Mouse (Mus musculus) thymus, postnatal 10 days (tissue): ENCODE measurements around the gene Asf1b.
"Not testable (repeated sequence)": the region's sequence is repeated elsewhere in the genome, so short reads cannot be mapped to it uniquely, and the experiment has no call there.

Experiments
- DNase-seq, 2 experiments: peaks; one replicate each; pipeline ENCODE4 v3.0.0; 2021; ENCODE audit warnings: low spot score in 2 of 2

Gene Asf1b

DNA sequence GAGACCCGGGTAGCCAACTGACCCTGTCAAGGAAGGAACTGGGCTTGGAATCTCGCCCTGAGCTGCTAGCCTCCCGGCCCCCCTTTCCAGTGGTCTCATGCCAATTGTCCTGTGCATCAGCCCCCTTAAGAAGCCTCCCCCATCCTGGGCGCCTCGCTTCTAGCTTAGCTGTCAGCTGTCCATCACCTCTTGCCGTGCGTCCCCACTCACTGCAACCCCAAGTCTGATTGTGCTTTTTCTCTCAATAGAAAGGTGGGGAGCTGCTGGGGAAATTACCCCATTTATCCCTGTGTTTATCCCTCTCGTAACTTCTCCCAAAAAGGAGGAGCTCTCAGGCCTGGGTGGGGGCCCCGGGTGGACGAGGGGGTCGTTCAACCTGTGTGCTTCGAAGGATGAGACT, 40.7 kb downstream of the Asf1b start:
- no peak for DNase-seq

DNA sequence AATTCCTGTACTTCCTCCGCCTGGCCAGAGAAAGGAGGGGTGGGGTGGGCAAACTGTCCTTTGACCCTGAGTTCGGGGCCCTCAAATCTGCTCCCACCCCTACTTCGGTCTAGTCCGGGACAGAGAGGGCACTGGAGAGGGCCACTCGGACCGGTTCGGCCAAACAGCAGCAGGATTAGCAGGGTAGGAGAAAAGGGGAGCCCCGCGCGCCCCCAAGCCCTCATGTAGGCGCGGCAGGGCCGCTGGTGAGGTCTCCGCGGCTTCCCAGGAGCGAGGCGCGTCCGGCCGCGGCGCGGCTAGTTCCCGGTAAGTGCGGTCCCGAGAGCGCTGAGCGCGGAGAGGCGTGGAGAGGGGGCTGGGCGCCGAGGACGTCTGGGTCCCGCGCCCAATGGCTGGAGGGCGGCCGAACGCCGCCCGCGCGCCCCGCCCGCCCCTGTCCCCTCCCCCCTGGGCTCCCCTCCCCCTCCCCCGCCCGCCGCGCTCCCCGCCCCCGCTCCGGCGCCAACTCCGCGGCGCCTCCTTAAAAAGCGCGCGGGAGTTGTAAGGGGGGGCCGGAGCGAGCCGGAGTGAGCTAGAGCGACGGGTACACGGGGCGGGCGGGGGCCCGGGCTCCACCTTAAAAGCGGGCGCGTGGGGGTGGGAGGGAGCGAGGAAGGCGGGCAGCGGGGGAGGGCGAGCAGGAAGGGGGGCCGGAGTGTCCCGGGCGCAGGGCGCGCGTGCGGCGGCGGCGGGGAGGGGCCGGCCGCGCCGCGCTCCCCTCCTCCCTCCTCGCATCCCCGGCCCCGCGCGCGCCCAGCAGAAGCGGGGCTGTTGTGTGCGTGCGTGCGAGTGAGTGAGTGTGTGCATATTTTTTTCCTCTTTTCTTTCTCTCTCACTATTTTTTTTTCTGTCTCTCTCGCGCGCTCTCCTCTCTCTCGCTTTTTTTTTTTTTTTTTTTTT, 41.5 kb downstream of the Asf1b start:
- peak; percentile 68 for DNase-seq

DNA sequence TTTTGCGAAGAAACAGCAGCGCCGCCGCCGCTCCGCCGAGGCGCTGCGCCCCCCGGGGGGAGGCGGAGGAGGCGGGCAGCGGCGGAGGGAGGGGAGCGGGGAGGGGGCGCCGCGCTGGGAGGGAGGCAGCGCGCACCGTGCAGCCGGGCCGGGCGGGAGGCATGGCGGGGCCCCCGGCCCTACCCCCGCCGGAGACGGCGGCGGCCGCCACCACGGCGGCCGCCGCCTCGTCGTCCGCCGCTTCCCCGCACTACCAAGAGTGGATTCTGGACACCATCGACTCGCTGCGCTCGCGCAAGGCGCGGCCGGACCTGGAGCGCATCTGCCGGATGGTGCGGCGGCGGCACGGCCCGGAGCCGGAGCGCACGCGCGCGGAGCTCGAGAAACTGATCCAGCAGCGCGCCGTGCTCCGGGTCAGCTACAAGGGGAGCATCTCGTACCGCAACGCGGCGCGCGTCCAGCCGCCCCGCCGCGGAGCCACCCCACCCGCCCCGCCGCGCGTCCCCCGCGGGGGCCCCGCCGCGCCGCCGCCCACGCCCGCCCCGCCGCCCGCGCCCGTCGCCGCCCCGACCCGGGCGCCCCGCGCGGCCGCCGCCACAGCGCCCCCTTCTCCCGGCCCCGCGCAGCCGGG, 42.3 kb downstream of the Asf1b start, which contains the start of gene Samd1:
Gene Samd1 (plus strand): TSS at position 162 of the 631 bp plus-strand sequence.
- DNase-seq = peak in 1 of 2 experiments; percentile 57

DNA sequence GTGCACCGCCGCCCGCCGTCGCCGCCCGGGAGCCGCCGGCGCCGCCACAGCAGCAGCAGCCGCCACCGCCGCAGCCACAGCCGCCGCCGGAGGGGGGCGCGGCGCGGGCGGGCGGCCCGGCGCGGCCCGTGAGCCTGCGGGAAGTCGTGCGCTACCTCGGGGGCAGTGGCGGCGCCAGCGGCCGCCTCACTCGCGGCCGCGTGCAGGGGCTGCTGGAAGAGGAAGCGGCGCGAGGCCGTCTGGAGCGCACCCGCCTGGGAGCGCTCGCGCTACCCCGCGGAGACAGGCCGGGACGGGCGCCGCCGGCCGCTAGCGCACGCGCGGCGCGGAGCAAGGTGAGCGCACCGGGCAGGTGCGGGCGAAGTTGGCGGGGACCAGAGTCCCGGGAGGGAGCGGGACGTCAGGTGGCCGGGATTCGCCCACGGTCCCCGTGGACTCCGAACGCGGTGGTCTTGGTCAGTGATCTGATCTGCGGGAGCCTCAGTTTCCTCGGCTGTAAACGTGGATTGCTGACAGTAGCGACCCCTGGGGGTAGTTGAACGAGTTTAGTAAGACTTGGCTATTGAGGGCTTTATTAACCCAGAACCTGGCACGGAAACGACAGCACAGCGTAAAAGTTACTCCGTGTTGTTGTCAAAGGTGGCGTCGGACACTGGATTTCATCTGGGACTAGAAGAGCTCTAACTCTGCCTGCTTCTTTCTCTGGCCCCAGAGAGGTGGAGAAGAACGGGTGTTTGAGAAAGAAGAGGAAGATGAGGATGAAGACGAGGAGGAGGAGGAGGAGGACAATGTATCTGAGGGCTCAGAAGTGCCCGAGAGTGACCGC, 43.1 kb downstream of the Asf1b start:
- DNase-seq = peak; percentile 60 to 75

DNA sequence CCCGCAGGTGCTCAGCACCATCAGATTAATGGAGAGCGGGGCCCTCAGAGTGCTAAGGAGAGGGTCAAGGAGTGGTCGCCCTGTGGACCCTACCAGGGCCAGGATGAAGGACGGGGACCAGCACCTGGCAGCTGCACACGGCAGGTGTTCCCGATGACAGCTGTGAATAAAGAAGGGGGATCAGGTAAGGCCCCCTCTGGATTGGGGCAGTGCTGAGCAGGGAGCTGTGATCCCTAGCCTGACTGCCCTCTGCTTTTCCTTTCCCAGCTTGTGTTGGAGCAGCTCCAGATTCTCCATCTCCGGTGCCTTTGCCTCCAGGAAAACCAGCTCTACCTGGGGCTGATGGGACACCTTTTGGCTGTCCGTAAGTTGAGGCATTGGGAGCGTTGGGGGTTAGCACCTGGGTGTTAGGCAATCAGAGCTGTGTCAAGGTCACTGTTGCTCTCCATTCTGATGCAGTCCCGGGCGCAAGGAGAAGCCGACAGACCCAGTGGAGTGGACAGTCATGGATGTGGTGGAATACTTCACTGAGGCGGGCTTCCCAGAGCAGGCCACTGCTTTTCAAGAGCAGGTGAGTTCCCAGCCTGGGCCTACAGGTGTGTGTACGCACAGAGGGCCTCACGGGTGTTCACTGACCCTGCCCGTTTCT, 43.9 kb downstream of the Asf1b start:
- no peak for DNase-seq

DNA sequence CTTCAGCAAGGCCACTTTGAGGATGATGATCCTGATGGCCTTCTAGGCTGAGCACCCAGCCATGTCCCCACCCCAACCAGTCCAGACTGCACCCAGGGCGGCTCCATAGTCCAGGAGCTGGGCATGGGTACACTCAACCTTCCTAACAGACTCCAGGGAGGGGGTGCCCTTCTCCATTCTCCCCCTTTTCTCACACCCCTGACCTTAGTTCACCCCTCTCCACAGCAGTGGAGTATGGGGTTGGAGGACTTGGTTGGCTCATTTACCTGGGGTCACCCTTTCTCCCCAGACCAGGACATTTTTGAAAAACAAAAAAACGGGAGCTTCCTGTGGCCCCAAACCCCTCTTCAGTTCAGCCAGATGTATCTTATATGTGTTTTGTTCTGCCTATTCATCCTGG, 44.5 kb downstream of the Asf1b start:
- DNase-seq = no peak

DNA sequence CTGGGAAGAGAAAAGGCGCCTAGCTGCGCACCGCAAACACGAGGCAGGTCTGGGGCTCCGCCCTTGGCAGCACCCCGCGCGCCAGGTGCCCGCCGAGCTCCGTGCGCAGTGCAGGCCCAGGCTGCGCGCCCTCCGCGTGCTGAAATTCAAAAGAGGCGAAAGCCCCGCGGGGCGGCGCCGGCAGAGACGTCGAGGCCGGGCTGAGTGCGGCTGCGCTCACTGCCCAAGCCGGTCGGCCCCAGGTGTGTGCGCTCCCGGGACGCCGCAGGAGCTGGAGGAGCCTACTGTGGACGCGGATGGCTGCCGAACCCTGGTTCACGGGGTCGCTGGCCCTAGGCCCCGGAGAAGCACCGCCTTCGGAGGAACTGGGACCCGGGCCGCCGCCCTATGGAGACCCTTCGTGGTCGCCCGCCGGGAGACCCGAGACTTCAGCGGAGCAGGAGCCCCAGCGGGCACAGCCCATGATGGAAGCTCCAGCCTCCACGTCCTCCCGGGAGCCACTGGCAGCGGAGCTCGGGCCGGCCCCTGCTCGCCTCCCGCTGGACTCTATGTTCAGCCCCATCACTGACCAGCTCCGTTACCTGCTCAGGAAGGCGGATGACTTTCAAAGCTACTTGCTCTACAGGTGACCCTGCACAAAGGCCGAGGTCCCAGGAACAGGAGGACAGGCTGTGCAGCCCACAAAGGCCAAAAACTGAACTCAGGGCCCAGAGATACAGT, 46.1 kb downstream of the Asf1b start, which contains the start of gene 1700067K01Rik:
Gene 1700067K01Rik (plus strand): TSS at position 222 of the 720 bp plus-strand sequence.
- no peak for DNase-seq

DNA sequence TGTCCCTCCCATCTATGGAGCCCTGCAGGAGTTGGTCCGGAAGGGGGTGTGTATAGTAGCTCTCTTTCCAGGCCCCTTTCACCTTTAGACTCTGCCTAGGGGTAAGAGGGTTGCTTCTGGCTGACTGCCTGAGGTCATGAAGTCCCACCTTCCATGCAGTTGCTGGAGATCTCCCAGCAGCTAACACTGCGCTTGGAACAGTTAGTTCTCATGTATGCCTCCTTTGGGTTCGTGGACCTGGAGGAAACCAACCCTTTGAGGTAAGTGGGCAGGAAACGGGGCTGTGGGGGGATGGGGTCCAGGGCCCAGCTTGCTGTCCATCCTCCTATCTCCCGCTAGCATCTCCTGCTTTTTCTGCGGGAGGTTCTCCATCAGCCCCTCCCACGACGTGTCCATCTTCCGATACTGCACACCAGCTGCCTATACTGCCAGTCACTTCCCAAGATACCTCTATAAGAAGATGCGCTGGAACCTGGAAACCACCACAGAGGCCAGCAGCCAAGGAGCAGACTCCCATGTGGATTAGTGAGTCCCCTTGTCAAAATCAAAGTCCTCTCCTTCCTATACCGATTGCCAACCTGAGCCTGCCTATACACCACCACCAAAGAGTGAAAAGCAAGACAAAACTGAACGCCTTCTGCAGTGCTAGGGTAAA, 47.8 kb downstream of the Asf1b start:
- no peak for DNase-seq

DNA sequence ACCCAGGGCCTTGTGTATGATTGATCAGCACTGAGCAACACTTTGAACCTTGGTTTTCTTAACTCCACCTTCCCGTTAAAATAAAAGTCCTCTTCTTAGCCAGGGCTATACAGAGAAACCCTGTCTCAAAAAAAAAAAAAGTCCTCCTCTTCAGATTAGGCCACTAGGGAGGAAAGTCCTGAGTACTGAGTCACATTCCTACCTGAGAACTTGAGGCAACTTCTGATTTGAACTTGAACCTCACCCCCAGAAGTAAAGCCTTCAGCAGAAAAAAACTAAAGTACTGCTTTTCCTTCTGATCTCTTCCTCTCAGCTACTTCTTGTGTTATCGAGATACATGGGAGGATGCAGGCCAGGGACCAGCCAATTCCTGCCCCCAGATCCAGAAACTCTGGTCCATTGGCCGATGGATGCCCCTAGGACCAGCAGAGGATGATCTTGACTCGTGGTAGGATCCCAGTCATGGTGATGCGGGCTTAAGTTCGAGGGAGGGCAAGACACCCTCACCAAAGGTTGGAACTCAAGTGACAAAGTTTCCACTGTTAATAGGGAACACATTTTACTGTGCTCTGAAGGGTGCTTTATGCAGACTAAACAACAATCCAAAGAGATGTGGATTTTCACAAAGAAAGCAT, 48.4 kb downstream of the Asf1b start:
- no peak for DNase-seq

DNA sequence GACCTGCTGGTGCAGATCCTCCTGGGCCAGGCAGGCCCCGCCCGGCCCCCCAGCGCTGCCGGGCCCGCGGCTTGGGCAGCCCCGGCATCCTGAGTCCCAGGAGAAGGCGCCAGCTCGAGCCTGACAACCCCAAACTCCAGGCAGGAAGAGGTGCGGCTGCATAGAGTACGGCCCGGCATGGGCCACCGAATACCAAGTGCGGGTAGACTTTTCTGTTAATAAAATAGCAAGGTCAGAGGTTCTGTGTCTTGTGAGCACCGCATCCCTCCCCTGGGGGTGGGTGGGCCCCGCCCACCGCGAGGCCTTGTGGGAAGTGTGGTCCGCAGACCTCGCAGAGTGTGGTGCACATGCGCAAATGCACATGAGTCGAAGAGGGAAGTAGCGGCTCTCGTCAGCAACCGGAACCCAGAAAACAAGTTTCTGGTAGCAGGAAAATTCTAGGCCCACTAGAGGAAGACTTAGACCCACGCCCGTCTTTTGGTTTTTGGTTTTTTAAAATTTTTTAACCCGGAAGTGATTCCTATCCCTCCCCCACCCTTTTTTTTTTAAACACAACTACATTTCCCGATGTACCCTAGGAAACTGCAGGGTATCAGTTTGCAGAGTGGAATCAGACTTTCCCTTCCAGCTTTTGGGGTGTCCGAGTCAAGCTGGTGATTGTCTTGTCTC, 49.4 kb downstream of the Asf1b start:
- DNase-seq = peak; percentile 93

DNA sequence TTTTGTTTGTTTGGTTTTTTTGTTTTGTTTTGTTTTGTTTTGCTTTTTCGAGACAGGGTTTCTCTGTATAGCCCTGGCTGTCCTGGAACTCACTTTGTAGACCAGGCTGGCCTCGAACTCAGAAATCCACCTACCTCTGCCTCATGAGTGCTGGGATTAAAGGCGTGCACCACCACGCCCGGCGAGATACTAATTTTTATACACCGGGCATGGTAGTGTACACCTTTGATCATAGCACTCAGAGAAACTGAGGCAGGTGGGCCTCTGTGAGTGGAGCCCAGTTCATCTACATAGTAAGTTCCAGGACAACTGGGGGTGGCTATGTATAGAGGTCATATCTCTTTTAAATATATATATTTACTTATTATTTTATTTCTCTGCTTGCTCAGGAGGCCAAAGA, 50.2 kb downstream of the Asf1b start:
- not testable (repeated sequence) for DNase-seq

DNA sequence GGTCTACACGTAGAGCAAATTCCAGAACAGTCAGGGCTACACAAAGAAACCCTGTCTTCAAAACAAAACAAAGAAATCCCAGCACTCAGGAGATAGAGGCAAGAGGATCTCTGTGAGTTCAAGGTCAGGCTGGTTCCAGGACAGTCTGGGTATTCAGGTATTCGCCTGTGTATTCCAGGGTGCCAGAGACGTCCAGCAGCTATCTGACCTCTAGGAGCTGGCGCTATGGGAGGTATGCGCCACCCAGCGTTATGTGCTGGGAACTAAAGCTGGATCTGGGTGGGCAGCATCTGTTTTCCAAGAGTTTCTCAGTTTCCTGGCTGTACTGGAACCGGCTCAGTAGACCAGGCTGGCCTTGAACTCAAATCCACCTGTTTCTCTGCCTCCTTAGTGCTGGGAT, 53.1 kb downstream of the Asf1b start:
- DNase-seq = no peak

DNA sequence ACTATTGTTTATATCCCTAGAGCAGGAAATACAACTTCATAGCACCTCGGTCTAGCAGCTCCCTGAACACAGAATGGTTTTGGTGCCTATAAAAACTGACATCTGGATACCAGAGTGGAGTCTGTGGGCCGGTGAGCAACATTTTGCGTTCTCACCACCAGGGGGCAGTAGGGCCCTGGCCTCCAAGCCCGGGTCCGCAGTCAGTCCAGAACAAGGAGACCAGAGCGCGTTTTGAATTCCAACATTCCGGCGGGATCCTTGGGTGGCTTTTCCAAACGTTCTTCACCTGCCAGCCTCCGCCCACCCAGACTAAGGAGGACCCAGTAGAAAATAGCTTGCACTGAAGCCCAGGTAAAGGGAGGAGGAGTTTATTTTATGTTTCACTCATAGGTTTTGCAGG, 54.6 kb downstream of the Asf1b start:
- peak; percentile 57 to 84 for DNase-seq

DNA sequence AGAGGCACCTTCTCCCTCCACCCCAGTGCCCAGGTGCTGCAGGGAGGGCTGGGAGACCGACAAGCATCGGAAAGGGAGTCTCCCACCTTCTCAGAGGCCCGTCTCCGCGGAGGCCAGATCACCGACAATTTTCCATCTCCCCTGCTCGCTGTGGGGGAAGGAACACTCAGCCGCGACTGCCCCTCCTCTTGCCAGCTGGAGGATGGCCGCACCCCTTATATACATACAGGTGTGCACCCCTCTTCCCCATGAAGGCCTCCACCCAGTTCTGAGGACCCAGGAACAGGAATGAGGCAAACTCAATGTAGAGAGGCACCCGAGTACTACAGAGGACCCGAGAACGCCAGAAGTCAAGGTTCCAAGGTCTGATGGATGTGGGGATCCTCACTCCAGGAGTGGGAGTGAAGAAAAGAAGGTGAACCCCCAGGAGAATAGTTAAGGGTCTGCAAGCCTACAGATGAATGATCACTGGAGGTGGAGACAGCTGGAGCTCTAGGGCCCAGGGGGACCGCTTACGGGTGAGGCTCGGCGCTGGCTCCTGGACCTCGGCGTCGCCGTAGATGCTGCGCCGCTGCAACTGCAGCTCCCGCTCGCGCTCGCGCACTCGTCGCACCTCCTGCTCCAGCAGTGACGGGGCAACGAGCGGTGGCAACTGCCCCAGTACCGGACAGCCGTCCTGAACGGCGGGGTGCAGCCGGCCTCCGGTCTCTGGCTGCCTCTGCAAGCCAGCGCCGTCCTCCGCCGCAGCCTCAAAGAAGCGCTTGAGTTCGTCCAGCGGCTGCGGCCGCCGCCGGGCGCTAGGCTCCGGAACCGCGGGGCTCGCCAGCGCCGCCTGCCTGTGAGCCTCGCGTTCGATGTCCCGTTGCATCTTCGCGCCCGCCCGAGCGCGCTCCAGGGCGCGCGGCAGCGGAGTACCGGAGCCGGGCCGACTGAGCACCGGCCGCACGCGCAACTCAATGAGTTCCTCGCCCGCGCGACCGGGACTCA, 55.6 kb downstream of the Asf1b start:
- DNase-seq = peak; percentile 20 to 71

DNA sequence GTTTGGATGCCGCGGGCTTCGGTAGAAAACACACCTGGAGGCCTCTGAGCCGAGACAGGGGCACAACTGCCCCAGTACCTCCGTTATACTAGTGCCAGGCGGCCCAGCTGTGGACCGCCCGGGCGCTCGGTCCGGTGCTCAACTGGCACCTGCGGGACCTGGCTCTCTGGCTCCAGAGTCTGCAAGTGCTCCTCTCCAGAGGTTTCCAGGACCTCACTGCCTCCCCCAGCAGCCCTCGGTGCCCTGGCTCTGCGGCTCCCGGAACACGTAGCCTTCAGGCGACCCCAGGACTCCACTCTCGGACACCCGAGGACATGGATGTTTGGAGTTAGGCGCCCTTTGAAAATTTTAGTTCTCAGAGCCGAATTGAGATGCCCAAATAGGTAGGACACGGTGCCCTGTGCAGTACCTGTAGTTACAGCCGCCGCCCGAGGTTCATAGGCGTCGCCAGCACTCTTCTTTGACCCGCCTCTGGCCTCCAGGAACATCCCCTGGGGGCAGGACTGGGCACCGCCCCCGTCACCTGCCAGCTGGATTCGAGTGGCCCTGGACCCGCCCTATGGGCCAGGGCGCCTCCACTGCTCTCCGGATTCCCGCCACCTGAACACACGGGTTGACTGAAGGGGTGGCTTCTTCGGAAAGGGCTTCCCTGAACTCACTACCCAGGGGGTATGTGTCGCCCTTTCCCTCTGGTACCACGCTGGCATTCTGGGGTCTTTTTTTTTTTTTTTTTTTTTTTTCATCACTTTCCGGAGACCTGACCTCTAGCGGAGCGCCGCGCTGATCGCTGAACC, 56.6 kb downstream of the Asf1b start, which contains the start of gene 2210011C24Rik:
Gene 2210011C24Rik (minus strand): TSS at position 467 of the 794 bp plus-strand sequence.
- DNase-seq = no peak

DNA sequence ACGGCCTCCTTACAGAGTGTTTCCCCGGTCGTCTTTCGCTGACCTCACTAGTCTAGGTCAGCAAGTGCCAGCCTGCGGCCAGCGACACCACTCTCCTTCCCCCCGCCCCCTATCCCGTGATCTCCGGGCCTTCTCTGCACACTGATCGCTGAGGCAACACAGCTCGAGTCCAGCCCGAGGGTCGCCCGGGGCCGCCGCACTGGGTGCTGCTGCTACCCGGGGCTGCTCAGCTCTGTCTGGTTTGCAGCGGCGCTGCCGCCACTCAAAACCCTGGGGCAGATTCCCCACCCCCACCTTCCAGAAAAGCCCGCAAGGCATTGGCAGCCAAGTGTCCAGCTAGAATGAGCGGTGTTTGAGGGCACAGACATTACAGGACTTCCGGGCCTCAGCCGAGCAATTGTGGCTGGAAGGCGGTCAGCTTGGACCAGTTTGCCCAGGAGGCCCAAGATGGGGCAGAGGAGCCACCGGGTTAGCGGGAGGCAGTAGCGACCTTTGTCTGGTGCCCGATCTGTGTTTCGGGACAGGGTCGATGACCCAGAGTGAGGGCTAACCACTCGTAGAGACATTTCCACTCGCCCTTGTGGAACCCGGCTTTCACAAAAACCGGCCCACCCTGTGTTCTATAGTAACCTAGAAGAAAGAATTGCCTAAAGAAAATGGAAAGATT, 57.3 kb downstream of the Asf1b start:
- DNase-seq = no peak

DNA sequence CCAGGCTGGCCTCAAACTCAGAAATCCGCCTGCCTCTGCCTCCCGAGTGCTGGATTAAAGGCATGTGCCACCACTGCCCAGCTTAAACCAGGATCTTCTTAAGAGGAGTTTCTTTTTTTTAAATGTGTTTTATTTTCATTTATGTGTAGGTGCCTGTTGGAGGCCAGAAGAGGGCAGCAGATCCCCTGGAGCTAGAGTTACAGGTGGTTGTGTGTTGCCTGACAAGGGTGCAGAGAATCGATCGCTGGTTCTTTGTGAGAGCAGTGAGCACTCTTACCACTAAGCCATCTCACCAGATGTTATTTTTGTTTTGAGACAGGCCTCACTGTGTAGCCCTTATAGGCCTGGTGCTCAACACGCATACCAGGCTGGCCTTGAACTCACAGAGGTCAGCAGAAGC, 60.5 kb downstream of the Asf1b start:
- DNase-seq = no peak
